Mouse (Mus musculus): ENCODE measurements around the gene Mpzl2. TPM values are rescaled to one million over a fixed set of nuclear protein-coding genes. Genes with fewer than 3 reads are reported as not detected.

Gene Mpzl2
- total RNA-seq, 2 experiments from 2014 or later: 0.86 to 1.8 TPM

DNA sequence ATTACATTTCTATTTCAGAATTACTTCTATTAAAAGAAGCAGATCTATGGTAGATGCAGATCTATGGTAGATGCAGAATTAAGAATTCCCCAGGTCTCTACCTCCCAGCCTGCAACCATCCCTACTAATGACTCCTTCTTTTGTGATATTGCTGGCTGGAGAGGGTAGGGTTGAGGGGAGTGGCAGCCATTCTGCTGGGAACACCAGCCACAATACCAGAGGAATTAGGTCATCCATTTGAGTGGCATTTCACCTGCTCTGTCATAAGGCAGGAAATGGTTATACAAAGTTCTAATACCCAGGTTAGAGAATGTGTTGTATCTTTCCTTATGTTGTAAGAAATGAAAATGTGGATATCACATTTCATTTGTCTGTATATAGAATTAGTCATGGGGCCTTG lies 48.4 kb downstream of the Mpzl2 start:
- no peak for DNase-seq

DNA sequence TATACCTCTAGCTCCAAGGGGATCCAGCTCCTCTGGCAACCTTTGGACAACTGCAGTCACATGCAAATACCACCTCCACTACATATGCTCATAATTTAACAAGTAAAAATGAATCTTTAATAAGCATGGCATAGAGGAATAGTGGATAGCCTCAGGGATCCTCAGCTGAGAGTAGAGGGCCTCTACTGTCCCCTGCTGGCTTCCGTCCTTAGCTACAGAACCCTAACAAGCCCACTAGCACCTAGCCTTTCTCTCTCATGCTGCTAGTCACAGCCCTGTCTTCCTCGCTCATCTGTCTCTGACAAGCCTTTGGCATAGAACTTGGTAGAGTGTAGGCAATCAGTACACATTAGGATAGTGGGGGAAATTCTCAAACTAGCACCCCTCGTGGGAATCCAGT lies 51.2 kb downstream of the Mpzl2 start:
- no peak for DNase-seq

DNA sequence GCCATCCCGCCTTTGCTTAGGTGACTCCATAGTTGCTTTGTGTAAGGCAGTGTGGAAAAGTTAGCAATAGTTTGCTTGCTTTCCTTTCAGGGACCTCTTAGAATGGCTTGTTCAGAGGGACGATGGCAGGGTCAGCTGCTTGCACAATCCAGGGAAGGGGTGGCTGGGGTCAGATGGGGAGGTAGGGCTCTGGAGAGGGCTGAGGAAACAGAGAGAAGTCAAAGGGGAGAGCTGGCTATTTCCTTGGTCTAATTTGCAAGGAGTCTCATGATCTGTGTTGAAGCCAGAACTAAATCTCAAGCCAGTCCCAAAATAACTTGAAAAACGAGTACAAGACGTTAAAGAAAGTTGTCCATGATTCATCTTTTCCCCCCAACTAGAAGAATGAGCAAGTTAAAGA lies 53.0 kb downstream of the Mpzl2 start:
- no peak for DNase-seq

DNA sequence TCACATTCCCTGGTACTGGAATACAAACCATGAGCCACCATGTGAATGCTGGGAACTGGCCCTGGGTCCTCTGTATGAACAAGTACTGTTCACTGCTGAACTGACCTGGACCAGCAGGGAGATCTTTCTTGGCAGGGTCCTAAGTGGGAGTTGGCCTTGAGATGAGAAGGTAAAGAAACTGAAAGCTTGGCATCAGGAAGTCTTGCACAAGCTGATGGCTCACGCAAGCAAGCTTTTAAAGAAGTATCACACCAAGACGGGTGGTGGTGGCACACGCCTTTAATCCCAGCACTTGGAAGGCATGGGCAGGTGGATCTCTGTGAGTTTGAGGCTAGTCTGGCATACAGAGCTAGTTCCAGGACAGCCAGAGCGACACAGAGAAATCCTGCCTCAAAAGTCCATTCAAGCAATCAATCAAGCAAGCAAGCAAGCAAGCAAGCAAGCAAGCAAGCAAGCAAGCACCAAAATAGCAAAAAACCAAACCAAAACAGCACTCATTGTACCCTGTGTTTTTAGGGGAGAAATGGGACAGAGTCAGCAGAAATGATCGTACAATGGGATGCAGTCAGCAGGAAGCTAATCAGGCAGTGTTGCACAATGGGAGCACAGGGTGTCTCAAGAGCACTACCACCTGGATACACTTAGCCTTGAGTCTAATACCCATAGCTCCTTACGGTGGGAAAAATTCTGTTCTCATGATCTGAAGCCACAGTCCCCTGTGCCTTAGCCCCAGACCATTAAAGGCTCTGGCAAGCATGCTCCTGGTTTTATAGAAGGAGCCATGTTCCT lies 55.7 kb downstream of the Mpzl2 start:
- no peak for DNase-seq

- DNase-seq: no peak
These were observed 58.3 kb downstream of the Mpzl2 start for GRCm38 (mm10) chr9:45097877-45098276.

DNA sequence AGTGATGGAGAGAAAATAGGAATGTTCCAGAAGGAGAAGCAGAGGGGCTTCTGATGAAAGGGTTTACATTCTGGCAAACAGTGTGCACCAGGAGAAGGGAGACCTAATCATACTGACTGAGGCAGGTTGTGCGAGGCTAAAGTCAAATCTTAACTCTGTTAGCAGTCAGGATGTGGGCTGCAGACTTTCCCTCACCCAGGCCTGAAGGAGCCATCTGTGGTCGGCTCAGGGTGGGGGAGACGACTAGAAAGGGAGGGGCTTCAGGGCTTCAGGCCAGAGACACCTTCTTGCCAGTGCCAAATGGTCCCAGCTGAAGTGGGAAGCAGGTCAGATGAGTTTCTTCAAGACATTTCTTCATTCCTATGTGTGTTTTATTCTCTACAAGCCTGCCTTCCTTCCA lies 58.8 kb downstream of the Mpzl2 start:
- DNase-seq: no peak

- DNase-seq: no peak
These were observed 62.9 kb downstream of the Mpzl2 start for GRCm38 (mm10) chr9:45102528-45102927.

DNA sequence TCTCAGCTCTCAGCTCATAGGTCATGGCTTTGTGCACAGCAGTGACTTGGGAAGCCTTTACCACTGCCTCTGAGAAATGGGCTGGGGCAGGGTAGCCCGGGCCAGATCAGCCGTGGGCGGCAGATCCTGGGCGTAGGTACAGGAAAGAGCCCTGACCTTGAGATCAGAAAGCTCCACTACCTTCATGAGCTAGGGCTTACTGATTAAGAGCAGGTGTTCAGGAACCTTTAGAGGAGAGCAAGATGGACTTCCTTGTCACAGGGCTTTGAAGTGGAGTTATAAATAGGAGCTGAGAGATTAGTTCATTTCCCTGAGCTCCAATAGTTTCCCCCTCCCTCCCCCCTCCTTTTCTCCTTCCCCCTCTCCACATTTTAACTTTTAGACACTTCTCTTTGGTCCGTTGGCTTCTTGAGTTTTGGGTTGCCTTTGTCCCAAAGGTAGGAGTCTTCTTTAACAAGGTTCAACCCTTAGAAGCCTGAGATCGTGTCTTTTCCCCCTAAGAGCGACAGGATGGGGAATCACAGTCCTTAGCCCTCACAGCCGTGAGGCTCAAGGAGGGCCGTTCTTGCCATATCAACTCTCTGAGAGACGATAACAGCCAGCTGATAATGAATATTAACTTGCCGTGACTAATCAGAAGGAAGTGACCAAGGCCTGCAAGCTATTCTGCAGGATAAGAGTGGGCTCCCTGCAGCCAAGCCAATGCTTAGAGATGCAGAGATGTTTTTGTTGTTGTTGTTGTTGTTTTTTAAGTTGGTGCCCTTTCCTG lies 63.8 kb downstream of the Mpzl2 start:
- no peak for DNase-seq

Other genes starting within 250 kb of the Mpzl2 start
- 1 to 10 TPM; 3.5 to 6.0 TPM for gene Tmem25, start 240.5 kb upstream of the Mpzl2 start, total RNA-seq (2021)
- 1 to 10 TPM in 1 of 2 experiments, under 1 TPM in 1; 0.61 to 1.0 TPM for gene Ttc36, start 236.7 kb upstream of the Mpzl2 start, total RNA-seq (2021)
- 10 to 100 TPM; 22.9 to 23.5 TPM for gene Kmt2a, start 158.5 kb upstream of the Mpzl2 start, total RNA-seq (2021)
- gene Atp5l, start 119.1 kb upstream of the Mpzl2 start, total RNA-seq (2021): 1,000 to 10,000 TPM; 1,050 to 1,223 TPM
- 10 to 100 TPM; 33.9 to 41.6 TPM for gene Ube4a, start 74.2 kb upstream of the Mpzl2 start, total RNA-seq (2021)
- under 1 TPM; 0.43 to 0.48 TPM for gene Cd3g, start 59.4 kb upstream of the Mpzl2 start, total RNA-seq (2021)
- gene Cd3d, start 58.0 kb upstream of the Mpzl2 start, total RNA-seq (2021): under 1 TPM in 1 of 2 experiments, not detected in 1; 0.36 TPM
- gene Cd3e, start 30.2 kb upstream of the Mpzl2 start, total RNA-seq (2021): under 1 TPM; 0.81 to 0.88 TPM
- 1 to 10 TPM in 1 of 2 experiments, under 1 TPM in 1; 0.92 to 1.1 TPM for gene Mpzl3, start 15.4 kb downstream of the Mpzl2 start, total RNA-seq (2021)
- under 1 TPM in 1 of 2 experiments, not detected in 1; 0.32 TPM for gene Jaml, start 39.4 kb downstream of the Mpzl2 start, total RNA-seq (2021)
- under 1 TPM; 0.56 to 0.64 TPM for gene Scn2b, start 78.0 kb downstream of the Mpzl2 start, total RNA-seq (2021)
- gene Scn4b, start 98.6 kb downstream of the Mpzl2 start, total RNA-seq (2021): under 1 TPM; 0.10 to 0.14 TPM
- not detected for gene BC049352, start 142.2 kb downstream of the Mpzl2 start, total RNA-seq (2021)
- not detected for gene Tmprss4, start 164.3 kb downstream of the Mpzl2 start, total RNA-seq (2021)
- gene Il10ra, start 229.3 kb downstream of the Mpzl2 start, total RNA-seq (2021): 1 to 10 TPM; 1.0 to 1.2 TPM